Mouse (Mus musculus): ENCODE results near the gene S1pr5. TPM values are rescaled to one million over a fixed set of nuclear protein-coding genes. Genes with fewer than 3 reads are reported as not detected.
"Not testable (repeated sequence)": the region's sequence is repeated elsewhere in the genome, so short reads cannot be mapped to it uniquely, and the experiment has no call there.

S1pr5 gene
- total RNA-seq, 2 experiments from 2014 or later = 0.26 to 0.32 TPM

DNA sequence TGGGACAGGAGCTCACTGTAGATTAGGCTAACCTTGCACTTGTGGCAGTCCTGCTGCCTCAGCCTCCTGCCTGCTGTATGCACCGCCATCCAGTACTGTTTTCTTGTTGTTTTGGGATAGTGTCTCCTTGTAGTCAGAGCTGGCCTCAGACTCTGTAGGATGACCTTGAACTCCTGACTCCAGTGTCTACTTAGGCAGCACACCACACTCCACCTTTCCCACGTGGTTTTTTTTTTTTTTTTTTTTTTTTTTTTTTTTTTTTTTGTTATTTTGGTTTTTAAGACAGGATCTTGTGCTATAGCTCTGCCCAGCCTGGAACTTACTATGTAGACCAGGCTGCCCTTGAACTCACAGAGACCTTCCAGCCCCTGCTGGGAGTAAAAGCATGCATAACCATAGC, 39.6 kb downstream of the S1pr5 start:
- no peak for DNase-seq (ENCODE audit: low spot score in 2 of 2)

DNA sequence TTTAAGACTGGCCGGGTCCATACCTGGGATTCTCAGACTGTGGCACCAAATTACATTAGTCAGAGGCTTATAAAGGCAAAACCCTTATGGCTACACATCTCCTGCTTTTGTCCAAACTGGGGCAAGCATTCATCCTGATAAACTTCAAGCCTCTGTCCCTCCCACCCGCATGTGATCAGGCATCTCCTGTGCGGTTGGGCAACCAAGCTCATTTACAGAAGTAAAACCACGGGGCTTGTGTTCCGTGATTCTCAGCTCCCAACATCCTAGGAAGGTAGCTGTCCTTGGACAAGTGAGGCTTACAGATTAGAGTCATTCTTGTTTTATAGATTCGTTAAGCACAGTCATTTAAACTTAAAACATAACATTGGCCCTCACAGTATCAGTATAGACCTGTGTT, 41.4 kb downstream of the S1pr5 start:
- DNase-seq (ENCODE audit: low spot score in 2 of 2) = no peak

DNA sequence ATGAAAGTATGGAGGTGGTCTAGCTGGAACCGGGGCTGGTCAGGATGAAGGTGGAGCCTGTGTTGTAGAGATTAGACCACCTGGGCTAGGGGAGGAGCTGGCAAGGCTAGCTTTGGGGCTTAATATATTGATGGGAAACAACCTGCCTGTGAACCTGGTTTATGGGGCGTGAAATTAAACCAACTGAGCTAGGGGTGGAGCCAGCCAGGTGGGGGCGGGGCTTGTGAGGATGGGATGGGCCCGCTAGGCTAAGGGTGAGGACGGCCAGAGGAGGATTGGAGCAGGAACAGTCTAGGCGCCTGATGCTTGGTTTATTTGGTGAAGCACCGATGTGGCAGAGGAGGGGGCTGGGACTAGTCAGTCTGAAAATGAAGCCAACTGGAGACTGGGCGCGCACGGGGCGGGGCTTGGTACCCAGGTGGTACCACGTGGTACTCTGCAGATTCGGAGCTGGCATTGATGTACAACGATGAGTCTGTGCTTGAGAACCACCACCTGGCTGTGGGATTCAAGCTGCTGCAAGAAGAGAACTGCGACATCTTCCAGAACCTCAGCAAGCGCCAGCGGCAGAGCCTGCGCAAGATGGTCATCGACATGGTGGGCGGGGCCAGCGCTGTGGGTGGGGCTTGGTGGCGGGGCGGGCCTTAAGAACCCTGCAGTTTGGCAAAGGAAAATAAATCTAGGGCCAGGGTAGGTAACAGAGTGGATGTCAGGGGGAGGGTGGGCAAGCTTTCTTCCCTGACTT, 43.5 kb downstream of the S1pr5 start:
- DNase-seq (ENCODE audit: low spot score in 2 of 2) = no peak

DNA sequence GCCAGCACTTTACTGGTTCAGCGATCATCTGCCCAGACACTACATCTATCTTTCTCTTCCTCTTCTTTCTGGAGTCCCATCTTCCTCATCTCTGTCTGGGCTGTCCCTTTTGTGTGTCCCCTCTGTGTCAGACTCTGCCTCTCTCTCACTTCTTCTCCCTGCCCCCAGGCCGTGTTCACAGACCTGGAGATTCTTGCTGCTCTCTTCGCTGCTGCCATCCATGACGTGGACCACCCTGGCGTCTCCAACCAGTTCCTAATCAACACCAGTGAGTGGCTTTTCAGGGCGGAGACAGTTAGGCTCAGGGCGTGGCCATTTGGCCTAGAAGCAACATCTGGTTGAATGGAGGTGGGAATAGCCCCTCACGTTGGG, 44.1 kb downstream of the S1pr5 start:
- DNase-seq (ENCODE audit: low spot score in 2 of 2) = no peak

DNA sequence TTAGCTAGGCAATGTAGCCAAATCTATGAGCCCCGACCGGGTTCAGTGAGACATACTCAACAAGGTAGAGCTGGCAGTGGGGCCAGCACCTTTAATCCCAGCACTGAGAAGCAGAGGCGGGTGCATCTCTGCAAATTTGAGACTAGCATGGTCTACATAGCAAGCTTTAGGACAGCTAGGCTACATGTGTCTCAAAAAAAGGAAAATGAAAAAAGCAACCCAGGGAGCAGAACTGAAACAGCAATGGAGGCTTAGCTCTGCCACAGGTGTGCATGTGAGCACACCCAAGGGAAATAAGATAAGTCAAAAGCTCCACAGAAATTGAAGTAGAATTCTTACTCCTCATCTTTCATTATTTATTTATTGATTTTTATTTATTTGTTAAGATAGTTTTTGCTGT, 49.3 kb downstream of the S1pr5 start:
- DNase-seq (ENCODE audit: low spot score in 2 of 2) = no peak

DNA sequence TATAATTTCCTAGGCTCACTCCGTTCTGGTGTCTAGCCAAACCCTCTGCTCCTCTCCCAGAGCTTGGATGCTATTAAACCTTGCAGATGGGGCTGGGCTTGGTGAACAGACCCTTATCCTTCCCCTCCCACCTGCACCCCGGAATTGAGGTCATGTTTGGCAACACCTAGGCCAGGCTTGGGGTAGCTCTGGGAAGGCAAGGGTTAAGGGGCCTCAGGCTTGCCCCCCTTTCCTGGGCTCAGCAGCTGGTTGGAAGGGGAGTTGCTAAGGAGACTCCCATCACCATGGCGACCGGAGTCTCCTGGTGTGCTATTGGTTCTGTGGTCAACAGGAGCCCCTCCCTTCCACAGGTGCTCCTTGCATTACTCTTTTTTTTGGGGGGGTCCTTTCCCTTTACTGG, 50.3 kb downstream of the S1pr5 start:
- DNase-seq (ENCODE audit: low spot score in 2 of 2) = no peak

DNA sequence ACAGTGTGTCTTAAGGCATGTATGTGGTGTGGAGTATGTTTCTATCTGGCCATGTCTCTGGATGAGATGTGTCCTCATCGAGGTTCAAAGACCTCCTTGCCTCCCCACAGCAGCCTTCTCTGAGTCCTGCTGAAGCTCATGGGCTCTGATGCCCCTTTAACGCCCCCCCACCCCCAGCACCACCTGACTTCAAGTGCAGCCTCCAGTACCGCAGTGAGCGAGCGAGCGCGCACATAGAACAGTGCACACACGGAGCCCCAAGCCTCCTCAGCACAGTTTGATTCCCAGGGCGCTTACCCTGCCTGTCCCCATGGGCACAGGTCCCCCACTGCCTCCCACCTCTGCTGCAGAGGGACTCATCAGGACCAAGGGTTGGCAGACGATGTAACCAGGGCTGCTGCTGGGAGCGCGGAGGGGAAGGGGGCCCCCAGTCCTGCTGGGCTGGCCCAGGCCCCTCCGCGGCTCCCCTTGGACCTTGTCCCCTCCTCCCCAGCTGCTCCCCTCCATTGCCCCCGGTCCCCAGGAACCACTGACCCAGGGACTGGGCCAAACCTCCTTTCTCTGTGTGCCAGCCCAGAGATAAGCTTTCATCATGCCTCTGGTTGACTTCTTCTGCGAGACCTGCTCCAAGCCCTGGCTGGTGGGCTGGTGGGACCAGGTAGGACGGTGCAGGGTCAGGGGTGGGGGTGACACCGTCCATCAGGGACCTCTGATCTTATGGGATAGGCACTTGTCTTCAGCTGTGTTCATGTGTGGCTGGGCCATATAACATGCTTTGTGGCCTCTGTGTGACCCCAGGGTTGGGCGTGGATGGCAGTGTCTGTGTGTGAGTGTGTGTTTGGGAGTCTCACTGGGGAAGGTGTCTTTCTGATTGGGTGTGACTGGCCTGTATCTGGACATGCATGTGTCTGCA, 51.5 kb downstream of the S1pr5 start:
- no peak for DNase-seq (ENCODE audit: low spot score in 2 of 2)

DNA sequence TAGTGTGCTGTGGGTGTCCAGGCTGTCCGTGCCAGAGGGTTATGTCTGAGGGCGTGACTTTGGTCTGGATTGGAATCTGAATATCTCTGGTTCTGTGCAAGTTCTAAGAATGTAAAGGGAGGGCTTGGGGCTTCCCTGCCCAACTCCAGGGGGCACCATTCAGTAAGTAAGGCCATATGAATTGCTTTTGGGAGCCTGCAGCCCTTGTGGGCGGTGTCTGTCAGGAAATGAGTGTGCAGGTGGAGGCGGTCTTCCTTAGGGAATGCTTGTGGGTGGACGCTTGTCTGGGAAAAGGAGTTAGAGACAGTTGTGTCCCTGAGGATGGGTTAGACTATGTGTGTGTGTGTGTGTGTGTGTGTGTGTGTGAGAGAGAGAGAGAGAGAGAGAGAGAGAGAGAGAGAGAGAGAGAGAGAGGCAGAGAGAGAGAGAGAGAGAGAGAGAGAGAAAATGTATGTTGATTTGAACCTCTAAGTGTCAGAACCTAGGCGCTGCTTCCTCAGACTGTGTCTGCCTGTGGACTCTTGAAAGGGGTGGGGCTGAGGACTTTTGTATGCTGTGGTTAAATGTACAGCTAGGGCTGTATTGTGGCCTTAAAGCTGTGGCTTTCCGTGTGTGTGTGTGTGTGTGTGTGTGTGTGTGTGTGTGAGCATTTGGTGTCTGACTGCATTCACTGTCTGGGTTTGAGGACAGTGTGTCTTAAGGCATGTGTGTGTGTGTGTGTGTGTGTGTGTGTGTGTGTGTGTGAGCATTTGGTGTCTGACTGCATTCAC, 52.3 kb downstream of the S1pr5 start:
- DNase-seq (ENCODE audit: low spot score in 2 of 2) = not testable (repeated sequence)

DNA sequence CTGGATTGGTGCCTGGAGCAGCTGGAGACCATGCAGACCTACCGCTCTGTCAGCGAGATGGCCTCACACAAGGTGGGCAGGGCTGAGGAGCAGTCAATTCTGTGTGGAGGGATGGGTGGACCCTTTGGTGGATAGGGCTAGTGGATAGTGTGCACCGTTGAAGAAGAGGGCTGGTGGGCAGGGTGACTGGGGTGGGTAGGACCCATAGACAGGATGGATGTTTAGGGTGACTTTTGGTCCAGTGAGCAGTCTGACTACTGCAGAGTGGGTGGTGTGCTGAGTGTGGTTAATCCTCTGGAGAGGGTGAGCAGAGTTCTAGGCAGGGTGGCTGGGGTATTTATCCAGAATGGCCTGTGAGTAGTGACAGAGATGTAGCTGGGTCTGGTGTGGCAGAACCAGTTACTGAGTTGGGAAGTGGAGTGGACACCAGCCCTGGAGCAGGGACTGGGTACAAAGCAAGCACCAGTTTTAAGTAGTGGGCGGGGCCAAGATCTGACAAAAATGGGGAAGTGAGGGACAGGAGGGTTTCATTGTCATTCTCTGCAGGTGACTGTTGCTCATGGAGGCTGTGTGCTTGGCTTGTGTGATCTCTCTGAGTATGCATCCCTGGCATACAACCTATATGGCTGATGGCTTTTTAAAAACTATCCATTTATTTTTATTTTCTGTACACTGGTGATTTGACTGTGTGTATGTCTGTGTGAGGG, 53.3 kb downstream of the S1pr5 start:
- no peak for DNase-seq (ENCODE audit: low spot score in 2 of 2)

DNA sequence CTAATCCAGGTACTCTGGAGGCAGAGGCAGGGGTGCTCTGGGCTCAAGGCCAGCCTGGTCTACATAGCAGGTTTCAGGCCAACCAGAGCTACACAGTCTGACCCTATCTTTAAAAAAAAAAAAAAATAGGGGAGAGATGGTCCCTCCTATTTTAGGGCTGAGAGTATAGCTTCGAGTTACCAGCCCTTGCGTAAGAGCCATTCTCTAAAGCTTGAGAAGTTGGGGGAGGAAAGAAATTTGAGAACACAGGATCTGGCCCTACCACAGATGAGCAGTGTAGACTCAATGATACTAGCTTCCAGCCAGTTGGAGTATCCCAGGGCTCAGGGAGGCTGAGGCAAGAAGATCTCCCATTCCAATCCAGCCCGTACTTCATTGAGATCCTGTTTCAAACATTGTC, 54.5 kb downstream of the S1pr5 start:
- DNase-seq (ENCODE audit: low spot score in 2 of 2) = no peak

Other genes with a start within 250 kb of the S1pr5 start
- gene Mrpl4, start 245.7 kb downstream of the S1pr5 start, total RNA-seq (2021) = 10 to 100 TPM; 42.7 to 49.2 TPM
- 1 to 10 TPM; 5.4 to 6.7 TPM for gene Icam1, start 232.5 kb downstream of the S1pr5 start, total RNA-seq (2021)
- gene Icam4, start 219.1 kb downstream of the S1pr5 start, total RNA-seq (2021) = not detected
- under 1 TPM in 1 of 2 experiments, not detected in 1; 0.08 TPM for gene Icam5, start 216.4 kb downstream of the S1pr5 start, total RNA-seq (2021)
- gene Zglp1, start 181.3 kb downstream of the S1pr5 start, total RNA-seq (2021) = not detected
- under 1 TPM; 0.29 to 0.59 TPM for gene Gm49373, start 175.3 kb downstream of the S1pr5 start, total RNA-seq (2021)
- gene Fdx1l, start 174.8 kb downstream of the S1pr5 start, total RNA-seq (2021) = 10 to 100 TPM; 28.6 to 31.6 TPM
- 1 to 10 TPM; 1.3 to 1.7 TPM for gene Gm38431, start 156.4 kb downstream of the S1pr5 start, total RNA-seq (2021)
- 10 to 100 TPM; 33.0 to 37.3 TPM for gene Raver1, start 156.4 kb downstream of the S1pr5 start, total RNA-seq (2021)
- gene Tyk2, start 117.2 kb downstream of the S1pr5 start, total RNA-seq (2021) = 1 to 10 TPM; 9.3 TPM
- gene Cdc37, start 98.5 kb downstream of the S1pr5 start, total RNA-seq (2021) = 100 to 1,000 TPM; 160 to 163 TPM
- 10 to 100 TPM; 11.6 to 13.8 TPM for gene Pde4a, start 82.7 kb downstream of the S1pr5 start, total RNA-seq (2021)
- gene Keap1, start 9.1 kb downstream of the S1pr5 start, total RNA-seq (2021) = 10 to 100 TPM; 52.2 to 55.0 TPM
- gene Atg4d, start 16.9 kb upstream of the S1pr5 start, total RNA-seq (2021) = 10 to 100 TPM; 28.0 to 30.0 TPM
- 10 to 100 TPM; 18.1 to 21.3 TPM for gene Kri1, start 39.5 kb upstream of the S1pr5 start, total RNA-seq (2021)
- gene Cdkn2d, start 43.0 kb upstream of the S1pr5 start, total RNA-seq (2021) = 10 to 100 TPM; 20.5 to 24.0 TPM
- gene Ap1m2, start 63.9 kb upstream of the S1pr5 start, total RNA-seq (2021) = not detected
- gene Slc44a2, start 72.3 kb upstream of the S1pr5 start, total RNA-seq (2021) = 100 to 1,000 TPM; 139 to 151 TPM
- gene Ilf3, start 119.4 kb upstream of the S1pr5 start, total RNA-seq (2021) = 10 to 100 TPM; 65.2 to 75.5 TPM
- 10 to 100 TPM; 15.1 to 18.5 TPM for gene Qtrt1, start 163.4 kb upstream of the S1pr5 start, total RNA-seq (2021)
- 10 to 100 TPM; 75.0 to 86.0 TPM for gene Dnm2, start 176.5 kb upstream of the S1pr5 start, total RNA-seq (2021)